Mouse (Mus musculus) c-Kit-positive CD71-positive TER-119-positive erythroid progenitor cells, embryonic 14.5 days (primary cell): ENCODE data around the gene Ppard.
"Not testable (repeated sequence)": the region's sequence is repeated elsewhere in the genome, so short reads cannot be mapped to it uniquely, and the experiment has no call there.

Experiments used
- DNase-seq: peaks from one replicate; pipeline ENCODE4 v3.0.0-alpha.2; 2013; ENCODE audit warnings: low spot score

Ppard gene

GRCm38 (mm10) chr17:28232475-28233060 is at the start of gene Ppard:
Ppard (plus strand) TSS chr17:28232700.
- DNase-seq: peak; percentile 97

DNA sequence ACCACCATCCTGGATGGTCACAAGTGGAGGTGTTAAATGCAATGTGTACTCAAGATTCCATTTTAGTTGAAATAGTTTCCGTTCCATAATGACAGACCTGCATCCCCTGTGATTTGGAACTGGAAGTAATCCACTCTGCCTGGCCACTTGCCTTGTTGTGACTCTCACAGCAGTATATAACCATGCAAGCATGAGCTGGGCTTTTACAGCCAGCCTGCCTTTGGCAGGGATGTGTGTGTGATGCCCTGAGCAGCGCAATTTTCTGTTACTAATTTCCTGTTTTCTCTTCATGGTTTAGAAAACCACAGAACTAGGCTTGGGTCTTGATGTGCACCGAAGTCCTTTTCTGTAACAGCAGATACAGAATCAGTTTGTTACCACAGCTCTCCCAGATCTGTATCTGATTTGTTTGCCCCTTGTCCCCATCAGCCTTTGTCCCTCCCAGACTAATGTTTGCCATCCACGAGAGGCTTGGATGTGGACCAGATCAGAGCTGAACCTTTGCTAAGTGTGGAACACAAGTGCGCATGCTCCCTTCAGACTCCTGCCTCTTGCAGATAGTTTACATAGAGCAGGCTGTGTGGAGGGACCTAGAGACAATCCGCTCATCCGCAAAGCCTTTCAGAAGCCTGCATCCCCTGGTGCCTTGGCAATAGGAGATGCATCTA is 47.4 kb upstream of the Ppard start:
- DNase-seq: no peak

GRCm38 (mm10) chr17:28188313-28188712 is 44.2 kb upstream of the Ppard start:
- DNase-seq: no peak

- DNase-seq: no peak
These were observed 39.7 kb upstream of the Ppard start for GRCm38 (mm10) chr17:28192754-28193153.

DNA sequence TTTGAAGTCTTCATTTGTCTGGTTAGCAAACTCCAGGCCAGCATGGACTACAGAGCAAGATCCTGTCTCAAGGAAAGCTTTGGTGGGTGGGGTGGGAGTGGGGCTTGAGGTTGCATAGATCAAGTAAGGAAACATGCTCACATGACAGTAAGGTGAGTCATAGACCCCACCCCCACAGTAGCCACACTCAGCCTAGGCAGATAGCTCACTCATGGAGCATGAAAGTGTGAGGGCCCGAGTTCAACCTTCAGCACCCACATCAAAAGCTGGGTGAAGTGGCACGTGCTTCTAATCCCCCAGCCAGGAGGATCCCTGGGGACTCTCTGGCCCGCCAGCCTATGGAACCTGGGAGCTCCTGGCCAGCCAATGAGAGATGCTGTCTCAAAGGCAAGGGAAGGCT is 38.9 kb upstream of the Ppard start:
- no peak for DNase-seq

- no peak for DNase-seq
These were observed 37.5 kb upstream of the Ppard start for GRCm38 (mm10) chr17:28195033-28195432.

DNA sequence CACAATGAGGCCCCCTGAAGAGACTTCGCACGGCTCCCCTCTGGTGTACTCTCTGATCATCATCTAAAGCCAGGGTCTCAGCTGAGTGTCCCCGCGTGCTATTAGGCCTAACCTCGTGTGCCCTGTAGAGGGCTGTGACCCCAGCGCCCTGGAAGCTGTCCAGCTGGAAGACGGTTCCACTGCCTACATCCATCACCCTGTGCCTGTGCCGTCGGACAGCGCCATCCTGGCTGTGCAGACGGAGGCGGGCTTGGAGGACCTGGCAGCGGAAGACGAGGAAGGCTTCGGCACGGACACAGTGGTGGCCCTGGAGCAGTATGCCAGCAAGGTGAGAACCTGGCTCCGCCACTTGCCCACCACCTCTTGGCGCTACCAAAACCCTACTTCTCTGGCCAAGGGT is 34.9 kb upstream of the Ppard start:
- no peak for DNase-seq

- no peak for DNase-seq
These were observed 30.5 kb upstream of the Ppard start for GRCm38 (mm10) chr17:28201982-28202381.

- DNase-seq: peak; percentile 67
These were observed 28.3 kb upstream of the Ppard start for GRCm38 (mm10) chr17:28204052-28204720.

GRCm38 (mm10) chr17:28205443-28205842 is 27.1 kb upstream of the Ppard start:
- DNase-seq: no peak

DNA sequence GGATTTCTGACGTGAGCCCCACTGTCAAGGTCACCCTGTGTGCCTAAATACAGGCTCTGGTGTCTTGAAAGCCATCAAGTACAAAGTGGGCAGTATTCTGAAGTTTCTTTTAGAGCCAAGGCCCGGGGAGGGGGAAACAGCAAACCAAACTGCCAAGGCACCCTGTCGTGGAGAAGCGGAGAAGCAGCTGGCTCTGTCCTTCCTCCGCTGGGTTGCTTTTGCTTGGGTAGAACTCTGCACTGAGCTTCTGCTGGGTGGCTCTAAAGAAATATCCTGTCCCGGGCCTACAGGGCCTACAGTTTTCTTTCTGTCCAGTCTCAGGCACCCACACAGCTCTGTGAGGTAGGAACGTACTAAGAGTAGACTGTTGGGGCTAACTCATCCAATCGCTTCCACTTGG is 25.4 kb upstream of the Ppard start:
- no peak for DNase-seq

GRCm38 (mm10) chr17:28207591-28208313 is 24.7 kb upstream of the Ppard start, which contains the start of gene Def6:
Def6 (plus strand) TSS chr17:28207778.
- peak; percentile 52 for DNase-seq

DNA sequence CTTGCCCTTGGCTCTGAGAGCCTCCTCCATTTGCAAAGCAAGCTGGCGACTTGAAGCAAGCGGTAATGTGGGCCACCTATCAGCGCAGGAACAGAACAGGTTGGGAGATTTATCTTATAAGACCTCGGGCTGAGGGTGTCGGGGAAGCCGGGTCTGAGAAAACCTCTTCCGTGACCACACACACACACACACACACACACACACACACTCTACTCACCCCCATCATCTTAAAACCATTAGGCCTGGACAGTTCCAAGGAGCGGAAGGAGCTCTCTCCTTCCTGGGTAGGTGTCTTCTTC is 24.2 kb upstream of the Ppard start:
- peak; percentile 41 for DNase-seq

GRCm38 (mm10) chr17:28209457-28210110 is 22.9 kb upstream of the Ppard start:
- DNase-seq: no peak

GRCm38 (mm10) chr17:28211921-28212341 is 20.6 kb upstream of the Ppard start:
- DNase-seq: no peak

DNA sequence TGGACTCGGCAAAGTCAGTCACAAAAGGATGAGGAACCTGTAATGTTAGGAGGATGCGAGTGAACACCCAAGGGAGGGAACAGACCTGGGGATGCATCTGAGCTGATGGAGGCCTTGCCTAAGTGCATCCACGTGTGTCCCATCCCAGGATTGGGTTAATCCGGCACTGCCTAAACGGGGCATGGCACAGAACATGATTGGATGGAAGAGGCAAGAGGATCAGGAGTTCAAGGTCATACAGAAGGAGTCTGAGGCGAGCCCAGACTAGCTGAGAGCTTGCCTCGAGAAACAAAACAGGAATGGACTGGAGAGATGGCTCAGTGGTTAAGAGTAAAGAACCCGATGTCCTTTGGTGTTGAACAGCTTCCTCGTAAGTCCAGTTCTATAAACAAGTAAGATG is 20.1 kb upstream of the Ppard start:
- DNase-seq: no peak

GRCm38 (mm10) chr17:28213236-28213635 is 19.3 kb upstream of the Ppard start:
- no peak for DNase-seq

- no peak for DNase-seq
These were observed 15.7 kb upstream of the Ppard start for GRCm38 (mm10) chr17:28216791-28217190.

DNA sequence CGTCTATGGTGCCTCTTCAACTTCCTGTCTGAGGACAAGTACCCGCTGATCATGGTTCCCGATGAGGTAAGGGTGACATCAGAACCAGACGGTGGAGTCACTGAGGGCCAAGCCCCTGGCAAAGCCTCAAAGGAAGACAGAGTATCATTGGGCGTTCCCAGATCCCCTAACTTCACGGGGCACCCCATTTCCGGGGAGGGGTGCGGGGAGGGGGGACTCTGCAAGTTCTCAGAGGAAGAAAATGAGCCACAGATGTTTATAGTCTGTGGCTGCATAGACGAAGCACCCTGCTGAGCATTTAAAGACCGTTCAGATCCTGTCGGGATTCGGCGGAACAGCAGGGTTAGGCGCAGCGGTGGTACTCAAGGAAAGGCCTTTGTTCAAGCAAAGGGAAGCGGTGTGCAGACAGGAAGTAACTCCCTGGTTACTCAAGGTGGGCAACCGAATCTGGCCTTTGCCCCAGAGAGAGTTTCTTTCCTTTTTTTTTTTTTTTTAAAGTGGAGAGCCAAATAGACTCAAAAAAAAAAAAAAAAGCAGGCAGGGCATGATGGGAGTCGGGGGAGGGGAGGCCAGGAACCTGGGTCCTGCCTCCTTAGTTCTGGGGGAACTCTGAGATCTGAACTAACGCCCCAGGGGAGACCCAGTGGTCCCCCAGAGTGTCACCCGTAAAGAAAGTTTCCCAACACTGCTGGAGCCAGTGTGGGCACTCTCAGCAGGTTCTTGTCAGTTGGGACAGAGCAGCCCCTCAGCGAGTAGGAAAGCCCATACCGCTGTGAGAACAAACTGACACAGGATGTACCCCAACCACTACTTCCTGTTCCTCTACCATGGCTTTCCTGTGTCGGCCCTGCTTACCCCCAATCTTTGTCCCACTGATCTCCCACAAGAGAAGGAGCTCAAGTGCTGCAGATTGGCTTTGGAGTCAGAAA is 14.5 kb upstream of the Ppard start:
- DNase-seq: no peak

- DNase-seq: not testable (repeated sequence)
These were observed 10.0 kb upstream of the Ppard start for GRCm38 (mm10) chr17:28222463-28222862.
